Mouse (Mus musculus): Measurements from ENCODE around the gene Wrap73.

- TF ChIP-seq CTCF (conservative IDR thresholded peaks at IDR 0.05; ENCODE audit: low read length) (no peak), NANOG (IDR thresholded peaks at IDR 0.05; ENCODE audit: borderline replicate concordance, low read length) (no peak)
Measured at GRCm38 (mm10) chr4:154211459-154211858, 69.3 kb downstream of the Wrap73 start.
